Mouse (Mus musculus) layer of hippocampus, postnatal 36 days (tissue): Measurements from ENCODE around the gene Nsf. TPM values are rescaled to one million over a fixed set of nuclear protein-coding genes. Genes with fewer than 3 reads are reported as not detected.
"Not testable (repeated sequence)": the region's sequence is repeated elsewhere in the genome, so short reads cannot be mapped to it uniquely, and the experiment has no call there.

Experiments used
- DNase-seq, 2 experiments: peaks; one replicate each; pipeline ENCODE4 v3.0.0; 2022
- total RNA-seq, 2 experiments: library from RNA; stranded (reverse); gene quantifications; 2 replicates each; pipeline ENCODE4 v1.2.3; 2021

The Nsf gene
- total RNA-seq, 2 experiments from 2014 or later: 1,120 to 1,198 TPM

- no peak for DNase-seq
These were observed 62.1 kb downstream of the Nsf start for GRCm38 (mm10) chr11:103891781-103892180.

DNA sequence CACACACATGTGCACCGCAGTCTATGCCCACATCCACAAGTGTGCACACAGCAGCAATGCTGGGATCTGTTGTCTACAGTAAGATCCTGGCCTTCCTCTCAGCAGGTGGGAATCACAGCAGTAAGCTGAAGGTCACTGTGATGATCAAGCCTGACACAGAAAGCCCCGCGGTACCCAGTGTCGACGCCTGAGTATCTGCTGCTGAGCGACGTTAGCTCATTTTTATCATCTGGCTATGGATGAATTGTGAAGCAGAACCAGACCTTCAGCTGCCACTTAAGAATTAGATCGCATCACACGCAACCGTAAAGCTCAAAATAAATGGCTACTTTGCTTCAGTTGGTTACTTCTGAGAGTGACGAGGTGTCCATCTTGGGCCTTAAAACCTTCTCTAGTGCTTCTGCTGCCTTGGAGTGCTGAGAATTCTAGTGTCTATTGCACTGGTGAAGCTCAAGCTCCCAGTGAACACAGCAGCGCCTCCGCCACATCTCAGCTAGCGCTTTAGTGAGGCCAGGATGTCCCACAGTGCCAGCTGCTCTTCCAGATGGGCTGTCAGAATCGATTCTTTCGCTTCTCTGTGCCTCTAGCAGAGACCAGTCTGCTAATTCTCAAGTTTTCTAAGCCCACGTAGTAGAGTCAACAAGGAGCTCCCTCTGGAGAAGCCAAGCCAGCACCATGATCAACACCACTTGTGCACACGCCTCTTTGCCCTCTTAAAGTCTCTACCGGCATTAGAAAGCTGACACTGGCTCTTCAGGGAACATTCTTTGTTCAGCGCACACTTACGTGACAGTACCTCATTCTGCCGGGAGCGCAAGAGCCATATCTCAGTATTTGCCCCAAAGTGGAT, 63.3 kb downstream of the Nsf start:
- DNase-seq: peak; percentile 56 to 62

DNA sequence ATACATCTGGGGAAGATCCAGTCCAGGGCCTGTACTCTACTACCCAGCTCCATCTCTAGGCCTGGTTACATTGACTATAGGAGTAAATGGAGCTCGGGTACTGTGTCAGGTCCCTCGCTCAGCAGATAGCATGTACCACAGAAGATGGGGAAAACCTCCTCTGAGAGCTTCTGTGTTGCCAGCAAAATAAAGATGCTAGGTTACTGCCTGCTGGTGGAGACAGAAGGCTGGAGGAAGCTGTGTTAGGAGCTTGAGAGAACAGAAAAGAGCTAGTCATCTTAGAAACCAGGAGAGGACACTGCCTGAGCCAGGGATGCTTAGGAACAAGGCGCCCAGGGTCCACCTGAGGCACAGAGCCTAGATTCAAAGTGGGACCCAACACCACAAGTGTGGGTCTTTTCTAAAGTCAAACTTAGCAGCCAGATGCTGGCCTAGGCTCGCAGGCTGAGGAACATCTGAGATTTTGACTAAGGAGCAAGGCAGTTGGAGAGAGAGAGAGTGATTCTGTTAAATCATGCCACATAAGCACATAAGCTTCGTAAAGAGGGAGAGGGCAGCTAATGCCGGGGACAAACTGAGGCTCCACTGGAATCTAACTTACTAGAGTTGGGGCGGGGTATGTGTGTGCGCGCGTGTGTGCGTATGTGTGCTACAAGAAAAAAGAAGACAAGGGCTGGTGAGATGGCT, 66.0 kb downstream of the Nsf start:
- no peak for DNase-seq

DNA sequence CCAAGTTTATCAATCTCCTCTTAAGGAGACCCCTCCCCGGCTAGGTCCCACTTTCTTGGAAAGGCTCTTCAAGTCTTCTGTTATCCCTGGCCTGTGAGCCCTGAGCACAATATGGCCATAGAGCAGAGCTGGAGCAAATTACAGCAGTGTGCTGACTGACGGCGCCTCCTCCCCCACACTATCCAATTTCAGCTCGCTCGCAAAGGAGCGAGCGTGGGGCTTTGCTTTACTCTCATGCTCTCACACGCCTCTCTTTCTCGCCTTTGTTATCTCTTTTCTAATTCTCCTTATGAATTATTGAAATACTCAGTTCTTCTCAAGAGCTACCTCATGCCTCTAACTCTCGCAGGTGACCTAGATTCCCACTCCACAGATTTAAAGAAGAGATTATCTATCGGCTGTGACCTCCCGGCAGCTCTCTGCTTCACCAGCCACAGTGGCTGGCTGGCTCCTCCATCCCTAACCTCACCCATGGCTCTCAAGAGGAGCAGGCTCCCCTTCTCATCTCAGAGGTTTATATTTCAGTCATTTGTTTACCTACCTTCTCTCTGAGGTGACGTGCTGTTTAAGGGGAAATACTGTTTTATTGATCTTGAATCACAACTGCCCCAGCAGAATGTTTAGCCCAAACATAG, 69.0 kb downstream of the Nsf start:
- peak in 1 of 2 experiments; percentile 19 for DNase-seq

DNA sequence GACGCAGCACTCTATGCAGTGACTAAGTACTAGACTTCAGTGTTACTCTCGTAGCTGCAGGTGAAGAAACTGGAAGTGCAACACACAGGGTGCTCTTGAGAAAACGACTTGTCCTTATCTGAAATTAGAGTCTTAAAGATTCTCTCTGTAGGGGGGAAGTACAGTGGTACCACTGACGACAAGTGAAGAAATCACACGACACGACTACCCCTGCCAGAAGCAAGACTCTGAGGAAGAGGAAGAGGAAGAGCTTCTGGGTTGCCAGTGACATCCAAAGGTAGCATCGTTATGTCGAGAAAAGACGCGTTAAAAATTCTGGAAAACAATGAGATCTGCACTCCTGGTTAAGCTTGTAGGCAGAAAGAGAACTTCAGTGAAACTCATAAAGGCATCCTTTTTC, 70.1 kb downstream of the Nsf start:
- DNase-seq: no peak

GRCm38 (mm10) chr11:103879476-103879875, 74.4 kb downstream of the Nsf start:
- DNase-seq: not testable (repeated sequence)

DNA sequence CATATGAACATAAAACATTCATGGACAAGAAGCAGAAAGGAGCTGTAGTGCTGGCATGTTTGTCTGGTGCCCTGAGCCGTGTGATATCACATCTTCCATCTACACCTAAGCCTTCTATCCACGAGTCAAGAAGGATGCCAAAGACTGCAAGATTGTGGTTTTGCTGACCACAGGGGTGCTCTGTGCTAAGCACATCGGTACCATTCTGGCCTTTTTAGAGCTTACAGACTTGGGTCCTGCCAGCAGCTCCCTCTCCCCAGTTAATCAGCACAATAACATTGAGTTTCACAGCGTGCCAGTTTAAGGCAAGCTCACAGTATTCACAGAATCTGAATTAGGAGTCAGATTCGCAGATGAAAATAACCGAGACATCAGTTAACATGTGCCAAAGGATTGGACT, 75.4 kb downstream of the Nsf start:
- no peak for DNase-seq

DNA sequence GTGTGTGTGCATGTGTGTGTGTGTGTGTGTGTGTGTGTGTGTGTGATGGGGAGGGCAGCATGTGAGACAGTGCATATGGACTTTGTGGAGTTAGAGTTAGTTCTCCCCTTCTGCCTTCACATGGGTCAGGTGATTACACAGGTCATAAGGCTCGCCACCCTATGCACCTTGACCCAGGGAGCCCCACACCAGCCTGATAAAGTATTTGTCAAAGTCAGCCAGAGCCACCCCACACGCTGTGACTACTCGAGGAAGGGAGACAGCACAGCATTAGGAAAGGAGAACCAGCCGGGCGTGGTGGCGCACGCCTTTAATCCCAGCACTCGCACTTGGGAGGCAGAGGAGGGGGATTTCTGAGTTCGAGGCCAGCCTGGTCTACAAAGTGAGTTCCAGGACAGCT, 83.5 kb downstream of the Nsf start:
- DNase-seq: no peak

DNA sequence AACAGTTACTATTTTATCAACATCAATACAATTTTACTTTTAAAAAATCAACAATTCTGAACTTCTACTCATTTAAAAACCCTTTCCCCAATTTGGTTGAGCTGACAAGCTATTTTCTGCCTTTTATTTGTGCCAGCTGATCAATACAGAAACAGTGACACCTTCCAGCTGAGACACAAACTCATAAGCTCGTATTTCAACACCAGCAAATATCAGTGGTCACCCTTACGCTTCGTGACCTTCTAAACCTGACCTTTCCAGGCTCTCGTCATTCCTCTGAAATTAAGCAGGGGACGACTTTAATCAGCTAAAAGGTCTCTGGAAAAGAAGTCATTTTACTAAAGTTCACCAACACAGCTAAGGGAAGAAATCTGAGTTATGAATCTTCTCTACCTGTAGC, 86.2 kb downstream of the Nsf start:
- DNase-seq: no peak

- DNase-seq: no peak
These were observed 88.5 kb downstream of the Nsf start for GRCm38 (mm10) chr11:103865346-103865745.

- no peak for DNase-seq
These were observed 89.4 kb downstream of the Nsf start for GRCm38 (mm10) chr11:103864486-103864885.

- DNase-seq: no peak
These were observed 90.9 kb downstream of the Nsf start for GRCm38 (mm10) chr11:103862951-103863350.

GRCm38 (mm10) chr11:103859933-103860610, 93.8 kb downstream of the Nsf start:
- no peak for DNase-seq

- DNase-seq: no peak
These were observed 95.1 kb downstream of the Nsf start for GRCm38 (mm10) chr11:103858760-103859159.

- no peak for DNase-seq
These were observed 97.2 kb downstream of the Nsf start for GRCm38 (mm10) chr11:103856641-103857040.

- no peak for DNase-seq
These were observed 99.6 kb downstream of the Nsf start for GRCm38 (mm10) chr11:103854294-103854693.

DNA sequence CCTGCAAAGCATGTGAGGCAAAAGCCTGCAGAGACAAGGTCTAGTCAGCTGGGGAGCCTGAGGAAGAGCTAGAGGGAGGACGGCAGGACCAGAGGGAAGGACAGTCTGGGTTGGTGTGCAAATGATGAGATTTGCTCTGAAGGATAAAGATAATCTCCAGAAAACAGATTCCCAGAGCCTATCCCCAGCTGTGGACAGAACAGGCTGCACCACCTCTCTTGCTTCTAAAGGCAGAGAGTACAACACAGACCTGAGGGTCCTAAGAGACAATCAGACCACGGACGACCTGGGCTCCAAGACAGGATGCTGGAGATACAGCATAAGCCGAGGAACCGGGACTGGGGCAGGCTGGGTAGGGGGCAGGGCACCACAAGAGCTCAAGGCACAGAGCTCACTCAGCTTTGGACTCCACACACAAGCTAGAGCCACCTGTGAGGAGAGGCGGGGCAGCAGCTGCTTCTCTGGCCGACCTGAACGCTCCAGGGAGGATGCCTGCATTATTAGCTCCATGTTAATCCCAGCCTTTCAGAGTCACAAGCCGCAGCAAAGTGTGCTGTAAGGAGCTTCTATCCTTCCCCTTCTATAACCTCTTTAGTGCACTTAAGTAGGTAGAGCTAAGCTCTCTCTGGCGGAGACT, 100.5 kb downstream of the Nsf start:
- DNase-seq: no peak

- no peak for DNase-seq
These were observed 101.1 kb downstream of the Nsf start for GRCm38 (mm10) chr11:103852590-103853283.

GRCm38 (mm10) chr11:103848287-103848686, 105.6 kb downstream of the Nsf start:
- no peak for DNase-seq

- DNase-seq: peak; percentile 23 to 36
These were observed 113.0 kb downstream of the Nsf start for GRCm38 (mm10) chr11:103840834-103841233.

DNA sequence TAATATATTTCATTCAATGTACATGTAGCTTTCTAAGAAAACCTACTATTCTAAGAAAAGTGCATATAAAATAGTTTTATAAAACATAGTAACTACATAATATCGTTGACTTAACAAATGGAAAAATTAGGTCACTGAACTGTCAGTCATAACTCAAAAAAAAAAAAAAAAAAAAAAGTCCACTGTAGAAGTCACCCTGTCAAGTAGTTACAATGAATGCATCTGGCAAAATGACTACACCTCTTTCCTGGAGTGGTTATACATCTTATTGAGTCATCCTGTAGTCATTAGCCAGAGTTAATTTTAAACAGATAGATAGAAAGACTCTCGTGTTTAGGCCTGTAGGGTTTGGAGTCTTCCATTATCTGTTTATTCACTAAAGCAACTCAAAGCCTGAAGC, 114.9 kb downstream of the Nsf start:
- DNase-seq: no peak

DNA sequence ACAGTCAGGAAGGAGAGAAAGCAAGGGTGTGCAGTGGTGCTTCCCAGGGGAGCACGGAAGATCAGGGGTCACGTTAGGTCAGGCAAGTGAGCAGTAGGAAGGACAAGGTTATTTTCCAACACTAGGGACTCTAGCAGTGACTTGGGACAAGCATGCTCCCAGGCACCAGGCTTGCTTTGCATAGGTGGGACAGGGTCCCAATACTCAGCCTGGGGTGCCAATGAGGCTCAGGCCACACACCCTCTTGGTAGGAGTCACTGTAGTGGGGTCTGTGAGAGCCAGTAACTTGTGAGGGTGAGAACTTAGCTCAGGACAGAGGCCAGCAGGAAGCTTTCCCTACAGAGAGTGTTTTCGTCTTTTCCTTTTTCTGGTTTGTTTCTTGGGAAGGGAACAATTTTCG, 121.5 kb downstream of the Nsf start:
- DNase-seq: no peak
